Mouse (Mus musculus) B cell, adult 2 months (primary cell): Measurements from ENCODE around the gene Prrt1.

ENCODE experiments used
- DNase-seq, 2 experiments: peaks; one replicate each; pipeline ENCODE4 v3.0.0; 2022

Prrt1 gene

DNA sequence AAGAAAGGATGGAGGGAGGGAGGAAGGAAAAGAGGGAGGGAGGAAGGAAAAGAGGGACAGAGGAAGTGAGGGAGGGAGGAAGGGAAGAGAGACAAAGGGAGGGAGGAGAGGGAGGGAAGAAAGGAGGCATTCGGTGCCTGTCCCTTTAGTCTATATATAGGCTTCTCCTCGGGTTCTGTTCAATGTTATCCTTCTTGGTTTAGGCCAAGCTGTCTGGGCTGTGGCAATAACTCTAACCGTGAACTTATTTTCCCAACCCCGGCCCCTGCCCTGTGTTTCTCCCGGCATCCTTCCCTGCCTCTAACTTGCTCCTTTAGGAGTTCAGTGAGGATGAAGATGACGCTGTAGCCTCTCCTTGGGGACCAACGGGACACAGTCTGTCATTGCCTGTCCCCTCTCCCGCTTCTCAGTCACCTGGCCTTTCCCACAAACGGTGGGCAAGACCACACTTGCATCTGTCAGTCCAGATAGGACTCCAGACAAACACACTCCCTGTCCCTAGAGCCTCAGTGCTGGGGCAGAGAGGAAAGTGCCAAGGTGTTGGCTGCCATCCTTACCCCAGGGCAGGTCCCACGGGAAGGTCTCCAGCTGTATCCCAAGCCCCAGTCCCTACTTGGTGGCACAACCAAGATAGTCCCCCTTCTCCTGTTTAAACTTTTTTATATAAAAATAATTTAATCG, 45.3 kb downstream of the Prrt1 start:
- DNase-seq = no peak

DNA sequence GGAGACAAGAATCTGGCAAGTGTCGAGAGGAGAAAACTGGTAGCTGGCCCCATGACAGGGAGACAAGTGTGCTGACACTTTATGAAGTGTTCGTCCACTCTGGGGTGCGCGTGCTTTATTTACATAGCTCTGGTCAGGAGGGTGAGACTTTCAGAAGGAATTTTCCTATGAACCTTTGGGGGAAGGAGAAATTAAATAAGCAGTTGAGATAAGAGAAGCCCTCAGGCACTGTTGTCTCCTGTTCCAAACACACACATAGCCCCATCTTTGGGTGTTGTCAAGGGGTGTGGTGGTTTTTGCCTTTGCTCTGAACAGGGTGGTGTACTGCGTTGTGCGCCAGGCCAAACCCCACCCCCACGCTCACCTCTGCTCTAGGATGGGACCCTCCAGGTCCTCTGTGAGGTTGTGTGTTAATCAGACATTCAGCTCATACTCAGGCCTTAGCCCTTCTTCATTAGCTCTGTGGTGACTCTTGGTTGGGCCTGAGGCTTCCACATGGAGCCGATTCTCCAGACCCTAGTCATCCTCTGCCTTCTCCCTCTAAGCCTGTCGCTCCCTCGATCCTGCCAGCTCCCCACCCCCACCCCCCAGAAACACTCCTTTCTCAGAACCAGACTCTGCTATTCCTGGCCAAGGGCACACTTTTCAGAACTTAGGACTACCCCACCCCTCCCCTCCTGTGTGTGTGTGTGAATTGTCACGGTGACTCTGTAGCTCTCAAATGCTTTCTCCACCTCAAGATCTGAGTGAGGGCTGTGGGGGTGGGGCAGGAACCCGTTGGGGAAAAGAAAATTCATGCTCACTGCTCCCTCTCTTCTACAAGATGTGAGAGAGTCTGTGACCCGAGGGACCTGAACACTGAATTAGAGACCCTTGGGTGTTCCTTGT, 46.1 kb downstream of the Prrt1 start:
- DNase-seq = no peak

DNA sequence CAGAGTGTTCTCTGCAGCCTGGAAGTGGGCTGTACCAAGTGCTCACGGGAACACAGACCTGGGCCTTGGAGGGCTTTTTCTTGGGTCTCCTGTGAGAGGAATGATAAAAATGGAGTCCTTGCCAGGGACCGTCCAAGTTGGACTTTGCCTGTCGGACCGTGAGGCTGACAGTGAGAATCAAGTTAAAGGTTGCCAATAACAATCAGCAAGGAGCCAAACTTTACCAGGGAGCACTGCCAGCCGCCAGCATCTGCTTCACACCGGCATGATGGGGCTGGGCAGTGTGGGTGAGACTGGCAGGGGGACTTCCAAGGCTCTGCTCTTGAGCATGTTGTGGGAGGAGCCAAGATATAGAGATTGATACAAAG, 46.7 kb downstream of the Prrt1 start:
- DNase-seq = no peak

DNA sequence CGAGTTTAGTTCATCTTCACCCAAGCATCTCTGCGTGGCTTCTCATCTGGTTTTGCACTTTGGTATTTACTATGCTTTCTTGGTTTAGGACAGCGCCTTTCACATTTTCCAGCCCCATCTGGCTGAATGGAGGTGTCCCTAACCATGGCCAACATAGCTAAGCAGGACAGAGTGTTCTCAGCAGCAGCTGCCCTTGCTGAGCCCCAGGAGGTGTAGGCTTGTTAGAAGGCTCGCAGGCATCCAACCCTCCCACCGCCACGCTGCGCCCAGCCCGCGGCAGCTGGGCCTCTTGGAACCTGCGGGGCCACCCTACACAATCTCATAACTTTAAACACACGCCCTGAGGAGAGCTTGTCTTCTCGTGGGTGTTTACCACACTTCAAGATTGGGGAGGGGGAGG, 47.3 kb downstream of the Prrt1 start:
- DNase-seq = no peak

DNA sequence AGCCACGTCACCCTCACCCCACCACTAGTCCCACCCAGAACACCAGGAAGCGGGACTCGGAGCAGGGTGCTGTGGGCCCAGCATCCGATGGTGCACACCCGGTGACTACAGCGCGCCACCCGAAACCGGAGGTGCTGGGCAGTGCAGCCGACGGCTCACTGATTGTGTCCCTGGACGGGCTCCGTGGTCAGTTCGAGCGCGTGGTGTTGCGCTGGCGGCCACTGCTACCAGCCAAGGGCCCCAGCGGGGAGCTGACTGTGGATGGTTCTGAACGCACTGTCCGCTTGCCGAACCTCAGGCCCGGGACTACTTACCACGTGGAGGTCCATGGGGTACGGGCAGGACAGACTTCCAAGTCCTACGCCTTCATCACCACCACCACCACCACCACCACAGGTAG, 50.9 kb downstream of the Prrt1 start:
- no peak for DNase-seq

DNA sequence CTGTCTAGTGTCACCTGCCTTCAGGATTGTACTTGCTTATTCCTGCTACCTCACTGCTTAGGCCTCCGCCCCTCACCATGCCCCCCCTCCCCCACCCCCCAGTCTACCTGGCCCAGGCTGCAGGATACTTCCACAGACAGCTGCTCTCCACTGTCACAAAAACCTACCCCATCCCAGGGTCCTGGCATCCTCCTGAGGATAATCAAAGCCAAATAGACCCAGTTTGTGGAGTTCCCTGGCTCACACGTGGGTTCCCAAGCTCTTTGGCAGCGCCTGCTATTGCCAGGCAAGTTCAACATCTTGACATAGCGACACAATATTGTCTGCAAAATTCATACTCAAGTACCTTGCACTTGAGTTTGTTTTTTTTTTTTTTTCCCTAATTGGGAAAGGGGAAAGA, 51.3 kb downstream of the Prrt1 start:
- DNase-seq = no peak

DNA sequence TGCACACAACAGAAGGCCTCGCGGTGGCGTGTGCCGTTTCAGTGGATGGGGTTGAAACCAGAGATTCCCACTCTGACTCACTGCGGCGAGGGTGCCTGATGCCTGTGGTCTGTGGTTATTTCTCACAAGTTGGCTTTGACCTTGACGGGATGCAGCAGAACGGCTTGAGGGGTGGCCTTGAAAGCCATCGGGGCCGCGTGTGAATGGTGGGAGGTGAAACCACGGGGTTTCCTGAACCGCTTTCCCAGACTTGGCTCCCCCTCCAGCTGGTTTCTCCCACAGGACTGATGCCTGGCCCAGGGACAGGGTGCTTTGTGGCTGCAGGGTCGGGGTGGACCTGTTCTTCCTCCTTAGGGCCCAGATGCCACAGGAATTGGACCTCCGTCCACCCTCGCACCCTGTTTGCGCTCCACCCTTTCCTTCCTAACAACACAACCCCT, 51.8 kb downstream of the Prrt1 start:
- no peak for DNase-seq

DNA sequence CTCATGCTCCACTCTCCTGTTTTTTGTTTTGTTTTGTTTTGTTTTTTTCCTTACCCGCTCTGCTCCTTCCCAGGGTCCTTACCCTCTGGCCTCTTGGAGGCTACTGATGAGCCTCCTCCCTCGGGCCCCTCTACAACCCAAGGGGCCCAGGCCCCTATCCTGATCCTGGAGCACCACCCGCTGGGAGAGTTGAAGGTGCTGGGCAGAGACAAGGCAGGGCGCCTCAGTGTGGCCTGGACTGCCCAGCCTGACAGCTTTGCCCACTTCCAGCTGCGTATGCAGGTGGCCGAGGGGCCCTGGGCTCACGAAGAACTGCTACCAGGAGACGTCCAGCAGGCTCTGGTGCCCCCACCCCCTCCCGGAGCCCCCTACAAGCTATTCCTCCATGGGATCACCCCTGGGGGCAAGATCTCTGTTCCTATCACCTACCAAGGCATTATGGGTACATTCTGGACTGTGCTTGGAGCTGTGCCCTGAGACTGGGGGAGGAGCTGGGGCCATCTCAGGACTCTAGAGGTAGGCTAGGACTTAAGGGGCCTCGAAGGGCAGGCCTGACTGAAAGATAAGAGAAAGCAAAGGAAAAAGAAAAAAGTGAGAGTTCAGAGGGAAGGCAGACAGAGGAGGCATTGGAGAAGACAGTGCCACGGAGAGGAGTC, 52.7 kb downstream of the Prrt1 start:
- no peak for DNase-seq
